Mouse (Mus musculus) kidney, adult 11 months (tissue): ENCODE measurements around the gene Gm37240.
"Not testable (repeated sequence)": the region's sequence is repeated elsewhere in the genome, so short reads cannot be mapped to it uniquely, and the experiment has no call there.

Source experiments
- DNase-seq: peaks from one replicate; pipeline ENCODE4 v3.0.0; 2022

Gm37240 gene

DNA sequence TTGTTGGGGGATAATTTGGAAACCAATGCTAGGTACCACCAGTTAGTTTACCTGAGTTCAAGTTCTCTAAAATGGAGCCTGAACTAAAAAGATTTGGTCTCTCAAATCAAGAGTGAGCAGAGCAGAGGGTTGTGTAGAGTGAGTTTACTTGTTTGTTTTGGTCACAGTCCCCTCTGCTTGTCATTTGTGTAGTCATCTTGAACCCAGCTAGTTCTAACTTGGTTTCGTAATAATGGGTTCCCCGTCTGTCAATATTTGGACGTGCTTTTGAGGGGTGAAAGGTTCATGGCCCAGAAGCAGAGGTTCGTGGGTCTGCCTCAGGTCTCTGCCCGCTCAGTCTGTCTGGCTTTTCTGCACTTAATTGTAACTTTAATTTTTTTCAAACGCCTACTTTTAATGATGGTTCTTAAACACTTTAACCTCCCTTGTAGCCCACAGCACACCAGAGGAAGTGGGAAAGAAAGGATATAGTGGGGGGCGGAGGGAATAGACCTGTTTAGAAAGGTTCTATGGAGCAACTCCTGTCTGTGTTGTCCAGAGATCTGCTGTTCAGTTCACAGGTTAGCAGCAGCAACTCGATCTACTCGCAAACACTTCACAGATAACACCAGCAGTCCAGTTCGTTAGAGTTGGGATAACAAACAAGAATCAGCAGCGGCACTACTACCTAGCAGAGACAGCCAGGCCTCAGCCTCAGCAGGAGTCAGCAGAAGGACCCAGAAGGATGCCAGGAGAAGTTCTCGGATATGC is 1237.6 kb downstream of the Gm37240 start:
- DNase-seq = no peak

GRCm38 (mm10) chr3:84648069-84648468 is 1239.2 kb downstream of the Gm37240 start:
- DNase-seq = not testable (repeated sequence)

GRCm38 (mm10) chr3:84647616-84648015 is 1239.7 kb downstream of the Gm37240 start:
- DNase-seq = no peak

- peak; percentile 18 for DNase-seq
Measured at GRCm38 (mm10) chr3:84646331-84646845, 1240.9 kb downstream of the Gm37240 start.

DNA sequence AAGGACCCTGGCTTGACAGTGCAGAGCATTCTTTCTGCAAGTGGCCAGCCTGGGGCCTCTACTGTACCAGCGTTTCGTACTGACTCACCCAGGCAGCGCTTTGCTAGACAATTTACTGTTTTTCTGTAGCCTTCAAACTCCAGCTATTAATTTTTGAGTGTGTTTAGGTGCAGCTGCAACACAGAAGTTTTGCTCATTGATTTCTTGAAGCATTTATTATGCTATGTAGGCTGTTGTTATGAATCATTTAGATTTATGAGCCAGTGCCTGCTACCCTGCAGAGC is 1241.4 kb downstream of the Gm37240 start:
- DNase-seq = no peak

DNA sequence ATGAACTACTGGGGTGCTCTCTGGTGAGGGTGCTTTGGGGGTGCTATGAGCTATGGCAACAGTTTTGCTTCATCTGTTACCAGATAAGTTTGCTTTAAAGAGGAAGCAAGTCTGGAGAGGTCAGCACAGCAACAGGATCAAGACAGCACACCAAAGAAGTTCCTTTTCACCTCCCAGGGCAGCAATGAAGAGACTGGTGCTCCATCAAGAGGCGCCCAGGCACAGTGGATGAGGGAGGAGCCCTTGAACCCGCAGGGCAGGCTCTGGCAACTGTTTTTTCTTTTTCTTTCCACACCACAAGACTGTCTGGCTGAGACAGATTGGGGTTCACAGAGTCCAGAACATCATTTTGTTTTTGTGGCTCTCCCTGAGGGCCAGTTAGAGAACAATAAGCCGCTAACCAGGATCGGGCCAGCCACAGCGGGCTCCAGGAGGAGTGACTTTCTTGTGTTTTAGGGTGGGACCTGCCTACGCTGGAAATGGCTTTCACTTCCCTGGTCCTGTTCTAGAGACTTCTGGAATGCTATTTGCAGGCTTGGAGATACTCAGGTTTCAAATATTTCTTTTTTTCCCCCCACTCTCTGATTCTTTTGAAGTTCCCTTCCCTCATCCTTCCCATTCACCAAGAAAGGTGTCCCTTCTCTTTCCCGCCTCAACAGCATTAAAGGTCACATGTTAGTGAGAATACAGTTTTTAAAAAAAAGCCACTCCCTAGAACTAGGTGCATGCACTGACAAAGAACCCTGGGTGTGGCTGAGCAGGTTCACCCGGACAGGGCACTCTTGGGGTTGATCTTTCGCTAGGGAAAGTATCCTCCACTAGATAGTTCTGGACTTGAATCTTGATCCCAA is 1241.9 kb downstream of the Gm37240 start:
- no peak for DNase-seq

DNA sequence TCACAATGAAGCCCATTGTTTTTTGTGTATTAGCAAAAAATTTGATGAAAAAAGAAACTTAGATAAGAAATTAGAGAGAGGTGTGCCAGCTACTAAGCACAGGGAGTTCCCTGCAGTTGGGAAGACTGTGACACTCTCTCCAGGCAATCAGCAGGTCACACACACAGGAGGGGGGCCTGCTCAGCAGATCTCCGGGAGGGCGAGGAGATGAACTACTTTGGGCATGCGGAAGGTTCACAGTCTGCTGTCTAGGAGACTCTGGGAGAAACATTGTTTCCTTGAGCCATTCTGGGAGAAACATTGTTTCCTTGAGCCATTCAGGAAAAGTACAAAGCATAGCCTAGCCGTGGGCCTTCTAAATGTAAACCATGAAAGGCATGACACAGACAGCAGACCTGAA is 1244.4 kb downstream of the Gm37240 start:
- DNase-seq = no peak

DNA sequence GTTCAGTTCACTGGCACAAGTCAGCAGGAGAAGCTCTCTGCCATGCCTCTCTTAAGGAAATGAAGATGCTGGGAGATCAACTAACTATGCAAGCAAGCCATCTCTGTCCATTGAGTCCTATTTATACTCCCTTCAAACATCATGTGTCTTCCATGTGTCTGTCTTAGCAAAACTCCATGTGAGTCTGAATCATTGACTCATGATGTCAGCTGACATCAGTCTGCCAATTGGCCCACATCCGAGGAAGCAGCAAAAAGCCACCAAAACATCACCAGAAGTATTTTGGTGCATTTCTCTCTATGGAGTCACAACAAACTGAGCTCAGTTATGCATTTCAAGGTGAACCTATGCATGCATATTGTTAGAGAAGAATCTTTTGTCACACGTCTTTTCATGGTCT is 1245.9 kb downstream of the Gm37240 start:
- no peak for DNase-seq

DNA sequence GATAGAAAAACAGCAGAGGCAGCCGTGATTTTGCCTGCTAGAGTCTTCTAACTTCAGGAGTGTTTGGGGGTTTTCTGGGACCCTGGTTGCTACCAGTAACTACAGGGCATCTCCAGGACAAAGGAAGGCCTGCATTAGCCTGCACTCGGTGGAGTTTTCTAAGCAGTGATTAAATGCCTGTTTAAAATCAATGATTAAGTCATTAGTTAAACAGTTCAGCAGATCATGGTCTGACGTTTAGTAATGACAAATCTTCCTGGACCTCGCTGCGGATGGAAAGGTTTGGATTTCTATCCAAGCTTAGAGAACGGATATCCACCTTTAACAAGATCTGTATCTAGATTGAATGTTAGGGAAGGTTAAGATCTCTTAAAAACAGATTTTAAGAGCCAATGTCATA is 1246.8 kb downstream of the Gm37240 start:
- DNase-seq = no peak

- DNase-seq = no peak
Measured at GRCm38 (mm10) chr3:84639767-84640500, 1247.4 kb downstream of the Gm37240 start.

DNA sequence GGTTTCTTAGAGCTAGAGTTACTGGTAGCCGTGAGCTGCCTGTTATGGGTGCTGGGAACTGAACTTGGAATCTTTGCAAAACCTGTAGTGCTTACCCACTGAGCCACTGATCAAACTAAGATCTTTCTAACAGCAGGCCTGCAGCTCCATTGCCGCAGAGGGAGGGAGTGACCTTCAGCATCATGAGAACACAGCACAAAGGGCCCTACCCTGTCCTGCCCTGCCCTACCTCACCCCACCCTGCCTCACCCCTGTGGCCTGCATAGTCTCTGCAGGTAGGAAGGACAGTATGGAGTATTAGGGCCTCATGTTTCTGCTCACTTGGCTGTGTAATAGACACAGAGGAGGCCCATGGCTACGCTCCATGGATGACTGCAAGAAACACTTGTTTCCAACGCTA is 1248.5 kb downstream of the Gm37240 start:
- no peak for DNase-seq

GRCm38 (mm10) chr3:84637890-84638578 is 1249.3 kb downstream of the Gm37240 start:
- no peak for DNase-seq

DNA sequence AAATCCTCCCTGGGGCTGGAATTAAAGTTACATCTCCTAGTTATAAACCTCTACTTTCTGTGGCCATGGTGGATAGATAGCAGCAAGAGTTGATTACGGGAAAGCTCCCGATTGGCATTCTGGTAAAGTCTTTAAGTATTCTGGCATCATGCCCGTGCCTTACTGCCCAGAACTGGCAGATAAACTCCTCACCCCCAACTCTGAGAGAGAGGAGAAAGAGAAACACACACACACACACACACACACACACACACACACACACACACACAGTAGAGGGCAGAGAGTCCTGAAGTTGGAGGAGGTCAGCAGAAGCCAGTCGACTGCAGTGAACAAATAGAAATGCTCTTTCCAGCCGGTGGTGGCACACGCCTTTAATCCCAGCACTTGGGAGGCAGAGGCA is 1250.2 kb downstream of the Gm37240 start:
- no peak for DNase-seq

DNA sequence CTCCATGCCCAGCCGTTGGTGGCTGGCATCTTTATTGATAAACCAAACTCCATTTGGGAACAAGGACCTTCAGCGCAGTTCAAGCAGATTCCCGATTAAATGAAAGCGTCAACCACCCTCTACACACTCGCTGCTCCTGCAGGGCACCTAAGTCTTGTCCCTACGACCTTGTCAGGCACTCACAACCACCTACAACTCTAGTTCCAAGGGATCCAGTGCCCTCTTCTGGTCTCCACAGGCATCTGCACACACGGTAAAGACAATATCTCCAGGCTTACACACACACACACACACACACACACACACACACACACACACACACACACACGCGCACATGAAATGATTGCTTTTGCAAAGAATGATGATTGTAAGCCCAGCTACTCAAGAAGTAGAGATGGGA is 1255.7 kb downstream of the Gm37240 start:
- no peak for DNase-seq

DNA sequence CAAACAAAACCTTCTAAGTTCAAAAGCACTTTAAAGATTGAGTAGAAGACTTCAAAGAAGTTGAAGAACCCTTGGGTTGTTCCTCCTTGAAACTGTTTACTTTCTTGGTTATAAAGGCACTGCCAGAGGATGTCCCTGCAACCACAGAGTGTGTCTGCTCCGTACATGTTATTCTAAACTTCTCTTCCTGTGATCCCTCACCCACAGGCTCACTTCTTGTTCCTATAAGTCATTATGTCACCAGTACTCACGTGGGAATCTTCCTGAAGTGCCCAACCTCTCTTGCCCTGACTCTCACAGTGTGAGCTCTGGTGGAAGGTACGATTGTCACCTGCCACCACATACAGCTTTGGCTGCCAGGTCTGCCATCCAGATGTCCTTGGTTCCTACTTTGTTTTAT is 1265.3 kb downstream of the Gm37240 start:
- no peak for DNase-seq

DNA sequence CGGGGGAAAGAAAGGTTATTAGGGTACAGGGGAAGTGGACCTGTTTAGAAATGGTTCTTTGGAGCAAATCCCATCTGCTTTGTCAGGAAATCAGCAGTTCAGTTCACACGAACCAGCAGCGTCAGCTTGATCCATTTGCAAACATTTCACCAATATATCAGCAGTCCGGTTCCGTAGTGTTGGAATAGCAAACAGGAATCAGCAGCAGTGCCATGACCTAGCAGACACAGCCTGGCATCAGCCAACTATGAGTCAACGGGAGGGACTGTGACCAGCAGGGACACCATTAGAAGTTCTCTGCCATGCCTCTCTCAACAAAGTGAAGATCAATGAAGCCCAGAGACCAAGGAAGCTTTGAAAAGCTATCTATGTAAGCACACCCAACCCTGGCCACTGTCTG is 1267.6 kb downstream of the Gm37240 start:
- DNase-seq = no peak

DNA sequence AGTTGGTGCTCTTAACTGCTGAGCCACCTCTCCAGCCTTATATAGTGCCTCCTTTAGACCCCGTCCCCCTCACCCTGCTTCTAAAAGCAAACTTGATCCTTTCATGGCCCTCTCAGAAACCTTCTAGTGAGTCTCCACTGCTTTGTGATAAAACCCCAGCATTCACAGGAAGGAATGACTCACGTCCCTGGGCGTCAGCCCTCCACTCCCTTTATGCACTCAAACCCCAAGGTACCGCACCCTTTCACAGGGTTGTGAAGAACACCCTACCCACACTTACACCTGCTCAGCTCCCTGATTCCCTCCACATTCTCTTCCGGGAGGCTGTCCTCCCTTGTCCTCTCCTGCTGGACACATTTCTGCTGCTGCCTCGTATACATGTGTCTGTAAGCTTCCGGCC is 1268.3 kb downstream of the Gm37240 start:
- no peak for DNase-seq

DNA sequence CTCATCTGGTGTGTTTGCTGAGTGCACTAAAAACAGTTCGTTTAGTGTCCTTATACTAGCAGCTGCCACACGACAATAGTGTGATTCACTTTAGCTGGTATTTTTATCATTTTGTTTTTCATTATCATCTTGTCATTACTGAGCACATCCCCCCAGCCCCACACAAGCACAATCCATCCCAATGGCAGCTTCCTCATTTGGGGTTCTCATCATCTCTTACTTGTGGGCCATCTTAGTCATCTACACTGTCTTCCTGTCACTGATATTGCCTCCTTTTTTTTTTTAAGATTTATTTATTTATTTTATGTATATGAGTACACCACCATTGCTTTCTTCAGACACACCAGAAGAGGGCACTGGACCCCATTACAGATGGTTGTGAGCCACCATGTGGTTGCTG is 1268.7 kb downstream of the Gm37240 start:
- no peak for DNase-seq

- no peak for DNase-seq
Measured at GRCm38 (mm10) chr3:84615856-84616225, 1271.5 kb downstream of the Gm37240 start.

DNA sequence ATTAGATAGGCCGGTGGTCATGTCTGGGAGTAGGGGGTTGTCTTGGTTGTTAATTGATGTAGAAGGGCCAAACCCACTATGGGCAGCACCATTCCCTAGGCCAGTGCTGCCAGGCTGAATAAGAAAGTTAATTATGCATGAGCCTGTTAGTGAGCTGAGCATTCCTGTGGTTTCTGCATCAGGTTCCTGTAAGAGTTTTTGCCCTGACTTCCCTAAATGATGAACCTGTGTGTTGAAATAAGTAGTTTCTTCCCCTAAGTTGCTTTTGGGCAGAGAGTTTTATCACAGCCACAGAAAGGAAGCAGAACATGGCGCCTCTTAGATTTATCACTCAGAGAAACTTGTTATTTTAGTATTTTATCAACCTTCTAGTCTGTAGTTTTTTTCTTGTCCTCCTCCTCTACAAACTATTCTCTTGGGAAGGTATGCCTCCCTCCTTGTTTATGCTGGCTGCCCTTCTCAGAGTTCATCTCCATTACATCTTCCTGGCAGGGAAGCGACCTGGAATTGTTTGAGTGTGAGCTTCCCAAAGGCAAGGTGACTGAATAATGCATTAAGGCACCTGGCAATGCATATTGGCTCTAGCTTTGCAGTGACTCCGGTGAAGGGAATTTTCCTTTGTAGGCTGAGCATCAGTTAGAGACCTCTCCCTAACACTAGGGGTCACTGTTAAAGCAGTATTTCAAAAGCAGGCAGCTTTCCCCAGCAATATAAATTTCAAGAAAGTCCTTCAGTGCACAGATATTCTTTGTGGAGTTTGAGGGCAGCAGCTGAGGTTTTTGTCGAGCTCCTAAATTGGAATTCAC is 1272.1 kb downstream of the Gm37240 start:
- peak; percentile 37 for DNase-seq

DNA sequence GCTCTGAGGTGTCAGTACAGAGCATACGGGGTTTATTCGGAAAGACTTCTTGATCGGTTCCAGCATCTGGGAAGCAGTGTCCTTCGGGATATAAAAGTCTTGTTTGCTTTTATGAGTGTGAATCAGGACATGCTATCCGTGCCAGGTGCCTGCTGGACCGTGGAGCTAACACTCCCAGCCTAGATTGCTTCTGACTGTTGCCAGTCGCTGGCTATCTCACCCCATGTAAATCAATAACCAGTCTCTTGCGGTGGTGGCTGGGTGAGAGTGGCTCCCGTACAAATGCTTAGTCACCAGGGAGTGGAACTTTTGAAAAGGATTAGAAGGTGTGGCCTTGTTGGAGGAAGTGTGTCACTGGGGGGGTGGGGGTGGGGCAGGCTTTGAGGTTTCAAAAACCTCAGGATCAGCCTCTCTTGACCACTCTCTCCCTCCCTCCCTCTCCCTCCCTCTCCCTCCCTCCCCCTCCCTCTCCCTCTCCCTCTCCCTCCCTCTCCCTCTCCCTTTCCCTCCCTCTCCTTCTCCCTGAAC is 1277.1 kb downstream of the Gm37240 start:
- peak; percentile 84 for DNase-seq

GRCm38 (mm10) chr3:84603212-84603611 is 1284.1 kb downstream of the Gm37240 start:
- DNase-seq = no peak
